Mouse (Mus musculus) hindbrain, embryonic 12.5 days (tissue): ENCODE measurements around the gene Renbp. TPM values are rescaled to one million over a fixed set of nuclear protein-coding genes. Genes with fewer than 3 reads are reported as not detected.

ENCODE experiments used
- ATAC-seq: fragments of 200-750 bp; cut with Nextera tagmentation; 2 replicates; pipeline ENCODE4 v1.8.0; 2017; ENCODE audit warnings: moderate TSS enrichment; ENCODE audit not compliant: low FRiP score
- H3K27ac ChIP-seq: fragments of 300-500 bp; sonication (generic); 2 replicates; pipeline ENCODE4 v1.5.1; 2016; ENCODE audit warnings: mild to moderate bottlenecking
- H3K27me3 ChIP-seq: fragments of 300-500 bp; sonication (generic); 2 replicates; pipeline ENCODE4 v1.6.1; 2016; ENCODE audit warnings: mild to moderate bottlenecking
- H3K36me3 ChIP-seq: fragments of 300-500 bp; sonication (generic); 2 replicates; pipeline ENCODE4 v1.6.1; 2016; ENCODE audit warnings: mild to moderate bottlenecking
- H3K4me1 ChIP-seq: fragments of 300-500 bp; sonication (generic); 2 replicates; pipeline ENCODE4 v1.6.1; 2016
- H3K4me2 ChIP-seq: fragments of 300-500 bp; sonication (generic); replicated peaks from 2 replicates; pipeline ENCODE4 v1.6.1; 2016; ENCODE audit warnings: mild to moderate bottlenecking
- H3K4me3 ChIP-seq: fragments of 300-500 bp; sonication (generic); 2 replicates; pipeline ENCODE4 v1.5.1; 2016; ENCODE audit warnings: mild to moderate bottlenecking
- H3K9ac ChIP-seq: fragments of 300-500 bp; sonication (generic); 2 replicates; pipeline ENCODE4 v1.6.1; 2016; ENCODE audit warnings: mild to moderate bottlenecking, moderate library complexity
- H3K9me3 ChIP-seq: fragments of 300-500 bp; sonication (generic); replicated peaks from 2 replicates; pipeline ENCODE4 v1.6.1; 2016; ENCODE audit warnings: mild to moderate bottlenecking
- WGBS: fragments of 180-500 bp; shearing (Covaris S2); methylation state at CpG from one replicate; pipeline ENCODE4 v1.1.7; 2016; 5-methylcytosine and 5-hydroxymethylcytosine counted together
- polyA plus RNA-seq: library from polyadenylated mRNA; unstranded; fragments of >200 nt; fragmentation: Nextera tagmentation; extraction: Ambion mirVana; gene quantifications from 2 replicates; pipeline ENCODE4 v1.2.1, GENCODE M21; 2016

Renbp gene
- polyA plus RNA-seq, 1 experiment from 2014 or later, result 19.7 TPM

GRCm38 (mm10) chrX:73954988-73955387 is 24.3 kb upstream of the Renbp start:
- WGBS, result 92% methylated on average over 6 of the region's 6 CpGs
- no peaks in the 10 kb centered on the region for H3K27me3 ChIP-seq
- no peaks in the 10 kb centered on the region for H3K9me3 ChIP-seq
- H3K4me3 ChIP-seq, result no peak overlapping the region
- no peak for ATAC-seq
- H3K9ac ChIP-seq, result no peak overlapping the region
- no peak overlapping the region for H3K27ac ChIP-seq
- H3K4me1 ChIP-seq, result no peaks in the 10 kb centered on the region
- H3K36me3 ChIP-seq, result peaks cover 81% of the 10 kb centered on the region
- H3K4me2 ChIP-seq, result no peak overlapping the region

GRCm38 (mm10) chrX:73952603-73953002 is 22.0 kb upstream of the Renbp start:
- H3K4me1 ChIP-seq, result no peaks in the 10 kb centered on the region
- H3K4me2 ChIP-seq, result no peak overlapping the region
- H3K4me3 ChIP-seq, result no peak overlapping the region
- no peak overlapping the region for H3K9ac ChIP-seq
- H3K27ac ChIP-seq, result no peak overlapping the region
- no peak for ATAC-seq
- peaks cover 88% of the 10 kb centered on the region for H3K36me3 ChIP-seq
- no peaks in the 10 kb centered on the region for H3K9me3 ChIP-seq
- no peaks in the 10 kb centered on the region for H3K27me3 ChIP-seq
- 86% methylated on average over 5 of the region's 5 CpGs for WGBS

- no peak for ATAC-seq
- Histone ChIP-seq H3K4me1 (no peaks in the 10 kb centered on the region), H3K9me3 (no peaks in the 10 kb centered on the region), H3K9ac (no peak overlapping the region), H3K27ac (no peak overlapping the region), H3K4me2 (no peak overlapping the region), H3K36me3 (peaks cover 91% of the 10 kb centered on the region), H3K27me3 (no peaks in the 10 kb centered on the region), H3K4me3 (no peak overlapping the region)
- WGBS, result 92% methylated on average over 10 of the region's 10 CpGs
Measured at GRCm38 (mm10) chrX:73949341-73949740, 18.7 kb upstream of the Renbp start.

GRCm38 (mm10) chrX:73948647-73949046 is 18.0 kb upstream of the Renbp start:
- Histone ChIP-seq H3K4me2 (no peak overlapping the region), H3K4me1 (no peaks in the 10 kb centered on the region), H3K4me3 (no peak overlapping the region), H3K36me3 (peaks cover 94% of the 10 kb centered on the region), H3K9me3 (no peaks in the 10 kb centered on the region), H3K27me3 (no peaks in the 10 kb centered on the region), H3K9ac (no peak overlapping the region), H3K27ac (no peak overlapping the region)
- peak; percentile 62; the same call in 1 of the 2 replicates for ATAC-seq
- 36% methylated on average over 4 of the region's 4 CpGs for WGBS

GRCm38 (mm10) chrX:73946896-73947295 is 16.2 kb upstream of the Renbp start:
- Histone ChIP-seq H3K9me3 (no peaks in the 10 kb centered on the region), H3K36me3 (peaks cover 89% of the 10 kb centered on the region), H3K4me3 (no peak overlapping the region)

GRCm38 (mm10) chrX:73942294-73942693 is 11.6 kb upstream of the Renbp start:
- Histone ChIP-seq H3K4me1 (no peaks in the 10 kb centered on the region), H3K27ac (no peak overlapping the region), H3K9me3 (no peaks in the 10 kb centered on the region), H3K4me3 (no peak overlapping the region), H3K4me2 (no peak overlapping the region), H3K9ac (no peak overlapping the region), H3K36me3 (peaks cover 53% of the 10 kb centered on the region), H3K27me3 (no peaks in the 10 kb centered on the region)
- no peak for ATAC-seq
- WGBS, result 80% methylated on average over 2 of the region's 2 CpGs

More at GRCm38 (mm10) chrX:73946896-73947295, 16.2 kb upstream of the Renbp start:
- Histone ChIP-seq H3K27me3 (no peaks in the 10 kb centered on the region), H3K9ac (no peak overlapping the region), H3K27ac (no peak overlapping the region), H3K4me2 (no peak overlapping the region), H3K4me1 (no peaks in the 10 kb centered on the region)
- 80% methylated on average over 6 of the region's 6 CpGs for WGBS
- no peak for ATAC-seq

GRCm38 (mm10) chrX:73941860-73942259 is 11.2 kb upstream of the Renbp start:
- Histone ChIP-seq H3K36me3 (peaks cover 49% of the 10 kb centered on the region), H3K27me3 (no peaks in the 10 kb centered on the region), H3K27ac (no peak overlapping the region), H3K9ac (no peak overlapping the region), H3K4me1 (no peaks in the 10 kb centered on the region), H3K4me3 (no peak overlapping the region), H3K9me3 (no peaks in the 10 kb centered on the region), H3K4me2 (no peak overlapping the region)
- ATAC-seq, result no peak
- WGBS, result 94% methylated on average over 2 of the region's 2 CpGs

GRCm38 (mm10) chrX:73931871-73932270 is 1.2 kb upstream of the Renbp start:
- WGBS, result 80% methylated on average over 2 of the region's 2 CpGs
- Histone ChIP-seq H3K4me3 (no peak overlapping the region), H3K27me3 (no peaks in the 10 kb centered on the region), H3K27ac (no peak overlapping the region), H3K4me2 (no peak overlapping the region), H3K9ac (no peak overlapping the region), H3K36me3 (no peaks in the 10 kb centered on the region), H3K4me1 (no peaks in the 10 kb centered on the region), H3K9me3 (no peaks in the 10 kb centered on the region)
- ATAC-seq, result no peak

- 0 out of 2 replicates have a peak, but pooled peaks cover 13% of the 10 kb centered on the region for H3K36me3 ChIP-seq
- H3K9me3 ChIP-seq, result no peaks in the 10 kb centered on the region
- H3K27me3 ChIP-seq, result no peaks in the 10 kb centered on the region
- H3K27ac ChIP-seq, result no peak overlapping the region
- peak overlapping the region; percentile 71 for H3K4me2 ChIP-seq
- 76% methylated on average over 7 of the region's 8 CpGs for WGBS
- H3K9ac ChIP-seq, result peak overlapping the region; percentile 60
- no peak for ATAC-seq
- peaks cover 4% of the 10 kb centered on the region; the same call in 1 of the 2 replicates for H3K4me1 ChIP-seq
- peak overlapping the region; percentile 51 for H3K4me3 ChIP-seq
Measured at GRCm38 (mm10) chrX:73922550-73922882, 8.1 kb downstream of the Renbp start.

- 21% methylated on average over 39 of the region's 43 CpGs for WGBS
- peak; percentile 98 for ATAC-seq
- Histone ChIP-seq H3K36me3 (0 out of 2 replicates have a peak, but pooled peaks cover 13% of the 10 kb centered on the region), H3K4me2 (peak within 1 kb of the TSS; percentile 71), H3K27ac (peak within 1 kb of the TSS; percentile 68), H3K9ac (peak within 1 kb of the TSS; percentile 72), H3K4me1 (peaks cover 4% of the 10 kb centered on the region; the same call in 1 of the 2 replicates), H3K27me3 (no peaks in the 10 kb centered on the region), H3K9me3 (no peaks in the 10 kb centered on the region), H3K4me3 (peak within 1 kb of the TSS; percentile 51)
Measured at GRCm38 (mm10) chrX:73921823-73922549, 8.7 kb downstream of the Renbp start, which contains the start of the genes Arhgap4 and Naa10. Gene Arhgap4 (minus strand): TSS chrX:73921870. Gene Naa10 (minus strand): TSS chrX:73921944.

GRCm38 (mm10) chrX:73921285-73921822 is 9.3 kb downstream of the Renbp start:
- Histone ChIP-seq H3K27me3 (no peaks in the 10 kb centered on the region), H3K27ac (peak overlapping the region; percentile 68), H3K36me3 (0 out of 2 replicates have a peak, but pooled peaks cover 13% of the 10 kb centered on the region), H3K9me3 (no peaks in the 10 kb centered on the region), H3K4me2 (peak overlapping the region; percentile 71), H3K4me3 (peak overlapping the region; percentile 51), H3K9ac (peak overlapping the region; percentile 72), H3K4me1 (peaks cover 4% of the 10 kb centered on the region; the same call in 1 of the 2 replicates)
- 24% methylated on average over 34 of the region's 34 CpGs for whole genome bisulfite sequencing
- peak; percentile 68 for ATAC-seq

- Histone ChIP-seq H3K36me3 (0 out of 2 replicates have a peak, but pooled peaks cover 13% of the 10 kb centered on the region), H3K4me3 (no peak overlapping the region), H3K27me3 (no peaks in the 10 kb centered on the region), H3K27ac (no peak overlapping the region), H3K9me3 (no peaks in the 10 kb centered on the region), H3K4me1 (peaks cover 4% of the 10 kb centered on the region), H3K4me2 (no peak overlapping the region), H3K9ac (no peak overlapping the region)
- no peak for ATAC-seq
- WGBS, result 85% methylated on average over 5 of the region's 5 CpGs
Measured at GRCm38 (mm10) chrX:73918631-73919030, 12.0 kb downstream of the Renbp start.
